Mouse (Mus musculus) MEL (cell line): ENCODE results near the gene Akap5. TPM values are rescaled to one million over a fixed set of nuclear protein-coding genes. Genes with fewer than 3 reads are reported as not detected.

Experiments used
- DNase-seq: peaks from one replicate; pipeline ENCODE4 v3.0.0; 2011; ENCODE audit warnings: low read depth, low spot score
- H3K27ac ChIP-seq: 2 replicates; pipeline ENCODE4 v1.5.1; 2012; ENCODE audit warnings: low read depth, mild to moderate bottlenecking, control low read depth, low read length, moderate library complexity; ENCODE audit not compliant: control insufficient read depth
- H3K27me3 ChIP-seq, 2 experiments: fragments of 150-350 bp in 1 of 2; sonication (generic) in 1 of 2; 2 replicates each; pipeline ENCODE4 v1.6.1; 2012; ENCODE audit warnings: low read length in 2 of 2, mild to moderate bottlenecking in 2 of 2, improper control_type of control experiment in 1 of 2, moderate library complexity in 1 of 2; ENCODE audit not compliant: insufficient read depth in 2 of 2, control insufficient read depth in 1 of 2
- H3K36me3 ChIP-seq, 2 experiments: 2 replicates each; pipeline ENCODE4 v1.6.1; 2012 to 2014; ENCODE audit warnings: low read length in 2 of 2, improper control_type of control experiment in 1 of 2, inconsistent platforms in 1 of 2, mild to moderate bottlenecking in 1 of 2; ENCODE audit not compliant: insufficient read depth in 2 of 2, control insufficient read depth in 1 of 2
- H3K4me1 ChIP-seq, 2 experiments: fragments of 150-350 bp in 1 of 2; sonication (generic) in 1 of 2; 2 replicates each; pipeline ENCODE4 v1.6.1; 2012; ENCODE audit warnings: low read length in 2 of 2, improper control_type of control experiment in 1 of 2, mild to moderate bottlenecking in 1 of 2; ENCODE audit not compliant: insufficient read depth in 2 of 2, control insufficient read depth in 1 of 2
- H3K4me3 ChIP-seq, 2 experiments: fragments of 150-350 bp in 1 of 2; sonication (generic) in 1 of 2; 2 replicates each; pipeline ENCODE4 v1.5.1; 2012; ENCODE audit warnings: low read depth in 2 of 2, low read length in 2 of 2, mild to moderate bottlenecking in 2 of 2, moderate library complexity in 2 of 2, control low read depth in 1 of 2, improper control_type of control experiment in 1 of 2; ENCODE audit not compliant: control insufficient read depth in 1 of 2, insufficient read depth in 1 of 2
- H3K79me2 ChIP-seq: 2 replicates; pipeline ENCODE4 v1.6.1; 2012; ENCODE audit warnings: mild to moderate bottlenecking, low read length, moderate library complexity; ENCODE audit not compliant: control insufficient read depth, poor library complexity, insufficient read depth
- H3K9ac ChIP-seq: 2 replicates; pipeline ENCODE4 v1.6.1; 2012; ENCODE audit warnings: low read depth, mild to moderate bottlenecking, control low read depth, low read length, moderate library complexity; ENCODE audit not compliant: control insufficient read depth, poor library complexity, severe bottlenecking
- H3K9me3 ChIP-seq: fragments of 150-350 bp; sonication (generic); replicated peaks from 2 replicates; pipeline ENCODE4 v1.6.1; 2012; ENCODE audit warnings: mild to moderate bottlenecking, low read length, improper control_type of control experiment, moderate library complexity; ENCODE audit not compliant: insufficient read depth
- BHLHE40 ChIP-seq: IDR thresholded peaks from 2 replicates; pipeline ENCODE4 v1.6.1; 2012; ENCODE audit warnings: low read depth, mild to moderate bottlenecking, inconsistent platforms, low read length, improper control_type of control experiment, borderline replicate concordance
- CHD1 ChIP-seq: IDR thresholded peaks from 2 replicates; pipeline ENCODE4 v1.6.1; 2012; ENCODE audit warnings: low read depth, mild to moderate bottlenecking, inconsistent platforms, low read length, improper control_type of control experiment
- CHD2 ChIP-seq: IDR thresholded peaks from 2 replicates; pipeline ENCODE4 v1.6.1; 2011; ENCODE audit warnings: low read length, improper control_type of control experiment
- CTCF ChIP-seq, 3 experiments: IDR thresholded peaks in 2 of 3; conservative IDR thresholded peaks in 1 of 3; 2 replicates each; pipeline ENCODE4 v1.5.1; 2011 to 2012; ENCODE audit warnings: low read length in 3 of 3, low read depth in 2 of 3, mild to moderate bottlenecking in 2 of 3, improper control_type of control experiment in 1 of 3, inconsistent platforms in 1 of 3, mixed read lengths in 1 of 3, moderate library complexity in 1 of 3; ENCODE audit not compliant: control insufficient read depth in 1 of 3, insufficient read depth in 1 of 3, poor library complexity in 1 of 3, severe bottlenecking in 1 of 3
- E2F4 ChIP-seq: IDR thresholded peaks from 2 replicates; pipeline ENCODE4 v1.6.1; 2011; ENCODE audit warnings: low read depth, low read length, improper control_type of control experiment, borderline replicate concordance
- ELF1 ChIP-seq: IDR thresholded peaks from 2 replicates; pipeline ENCODE4 v1.6.1; 2014; ENCODE audit warnings: low read depth, mild to moderate bottlenecking, inconsistent platforms, low read length, improper control_type of control experiment, moderate library complexity
- EP300 ChIP-seq, 2 experiments: IDR thresholded peaks; 2 replicates each; pipeline ENCODE4 v1.6.1; 2011; ENCODE audit warnings: improper control_type of control experiment in 2 of 2, low read length in 2 of 2, low read depth in 1 of 2, mild to moderate bottlenecking in 1 of 2
- GABPA ChIP-seq: IDR thresholded peaks from 2 replicates; pipeline ENCODE4 v1.6.1; 2012; ENCODE audit warnings: low read depth, mild to moderate bottlenecking, inconsistent platforms, low read length, improper control_type of control experiment, moderate library complexity
- GATA1 ChIP-seq: IDR thresholded peaks from 2 replicates; pipeline ENCODE4 v1.6.1; 2011; ENCODE audit warnings: low read depth, low read length, improper control_type of control experiment
- HCFC1 ChIP-seq: IDR thresholded peaks from 2 replicates; pipeline ENCODE4 v1.6.1; 2012; ENCODE audit warnings: low read depth, mild to moderate bottlenecking, inconsistent platforms, low read length, improper control_type of control experiment, moderate library complexity
- JUND ChIP-seq: IDR thresholded peaks from 2 replicates; pipeline ENCODE4 v1.6.1; 2011; ENCODE audit warnings: low read depth, mild to moderate bottlenecking, improper control_type of control experiment, low read length
- KAT2A ChIP-seq: conservative IDR thresholded peaks from 2 replicates; pipeline ENCODE4 v1.6.1; 2012; ENCODE audit warnings: low read depth, low read length, improper control_type of control experiment, inconsistent platforms
- MAFK ChIP-seq: IDR thresholded peaks from 2 replicates; pipeline ENCODE4 v1.6.1; 2011; ENCODE audit warnings: low read depth, mild to moderate bottlenecking, low read length, improper control_type of control experiment, borderline replicate concordance
- MAX ChIP-seq: IDR thresholded peaks from 2 replicates; pipeline ENCODE4 v1.6.1; 2011; ENCODE audit warnings: low read length, improper control_type of control experiment
- MAZ ChIP-seq: IDR thresholded peaks from 2 replicates; pipeline ENCODE4 v1.6.1; 2012; ENCODE audit warnings: low read depth, mild to moderate bottlenecking, inconsistent platforms, low read length, improper control_type of control experiment
- MEF2A ChIP-seq: IDR thresholded peaks from 2 replicates; pipeline ENCODE4 v1.6.1; 2014; ENCODE audit warnings: low read depth, mild to moderate bottlenecking, inconsistent platforms, low read length, improper control_type of control experiment; ENCODE audit not compliant: poor library complexity, insufficient replicate concordance, severe bottlenecking; ENCODE audit errors: extremely low read depth
- MXI1 ChIP-seq: IDR thresholded peaks from 2 replicates; pipeline ENCODE4 v1.6.1; 2011; ENCODE audit warnings: mild to moderate bottlenecking, low read depth, low read length, improper control_type of control experiment
- MYB ChIP-seq: IDR thresholded peaks from 2 replicates; pipeline ENCODE4 v1.6.1; 2011; ENCODE audit warnings: mild to moderate bottlenecking, low read depth, low read length, improper control_type of control experiment
- MYC ChIP-seq: IDR thresholded peaks from 2 replicates; pipeline ENCODE4 v1.6.1; 2011; ENCODE audit warnings: low read depth, mild to moderate bottlenecking, low read length, improper control_type of control experiment, moderate library complexity
- NELFE ChIP-seq: IDR thresholded peaks from 2 replicates; pipeline ENCODE4 v1.6.1; 2011; ENCODE audit warnings: low read depth, low read length, improper control_type of control experiment
- NRF1 ChIP-seq: IDR thresholded peaks from 2 replicates; pipeline ENCODE4 v1.6.1; 2014; ENCODE audit warnings: low read depth, mild to moderate bottlenecking, inconsistent platforms, low read length, improper control_type of control experiment, moderate library complexity; ENCODE audit not compliant: poor library complexity, insufficient read depth, severe bottlenecking
- POLR2A ChIP-seq, 2 experiments: IDR thresholded peaks; 2 replicates each; pipeline ENCODE4 v1.6.1; 2011 to 2012; ENCODE audit warnings: low read length in 2 of 2, mild to moderate bottlenecking in 2 of 2, control low read depth in 1 of 2, improper control_type of control experiment in 1 of 2, low read depth in 1 of 2, moderate library complexity in 1 of 2; ENCODE audit not compliant: control insufficient read depth in 1 of 2, insufficient read depth in 1 of 2, poor library complexity in 1 of 2
- POLR2AphosphoS2 ChIP-seq: IDR thresholded peaks from 2 replicates; pipeline ENCODE4 v1.6.1; 2011; ENCODE audit warnings: low read length, improper control_type of control experiment
- POLR2AphosphoS5 ChIP-seq: IDR thresholded peaks from 2 replicates; pipeline ENCODE4 v1.6.1; 2012; ENCODE audit warnings: low read depth, borderline replicate concordance, mild to moderate bottlenecking, inconsistent platforms, low read length, moderate library complexity, mixed read lengths
- RAD21 ChIP-seq: IDR thresholded peaks from 2 replicates; pipeline ENCODE4 v1.6.1; 2011; ENCODE audit warnings: mild to moderate bottlenecking, low read depth, low read length, improper control_type of control experiment
- RCOR1 ChIP-seq: IDR thresholded peaks from 2 replicates; pipeline ENCODE4 v1.6.1; 2012; ENCODE audit warnings: low read depth, mild to moderate bottlenecking, inconsistent platforms, low read length, improper control_type of control experiment
- SIN3A ChIP-seq: IDR thresholded peaks from 2 replicates; pipeline ENCODE4 v1.6.1; 2012; ENCODE audit warnings: low read length, improper control_type of control experiment, inconsistent platforms
- SMC3 ChIP-seq: IDR thresholded peaks from 2 replicates; pipeline ENCODE4 v1.6.1; 2011; ENCODE audit warnings: low read depth, low read length, improper control_type of control experiment
- TAL1 ChIP-seq: IDR thresholded peaks from 2 replicates; pipeline ENCODE4 v1.6.1; 2012; ENCODE audit warnings: mild to moderate bottlenecking, inconsistent platforms, low read length, moderate library complexity, mixed read lengths
- TBP ChIP-seq: IDR thresholded peaks from 2 replicates; pipeline ENCODE4 v1.8.0; 2011; ENCODE audit warnings: low read depth, low read length, improper control_type of control experiment
- TCF12 ChIP-seq: IDR thresholded peaks from 2 replicates; pipeline ENCODE4 v1.6.1; 2014; ENCODE audit warnings: low read depth, mild to moderate bottlenecking, inconsistent platforms, low read length, improper control_type of control experiment, moderate library complexity
- UBTF ChIP-seq: IDR thresholded peaks from 2 replicates; pipeline ENCODE4 v1.6.1; 2012; ENCODE audit warnings: low read depth, mild to moderate bottlenecking, inconsistent platforms, low read length, improper control_type of control experiment, moderate library complexity, borderline replicate concordance; ENCODE audit not compliant: insufficient read depth
- USF1 ChIP-seq: IDR thresholded peaks from 2 replicates; pipeline ENCODE4 v1.6.1; 2014; ENCODE audit warnings: low read depth, mild to moderate bottlenecking, inconsistent platforms, low read length, improper control_type of control experiment, moderate library complexity
- USF2 ChIP-seq, 2 experiments: IDR thresholded peaks; 2 replicates each; pipeline ENCODE4 v1.6.1; 2011 to 2012; ENCODE audit warnings: improper control_type of control experiment in 2 of 2, low read length in 2 of 2, borderline replicate concordance in 1 of 2, inconsistent platforms in 1 of 2, low read depth in 1 of 2, mild to moderate bottlenecking in 1 of 2; ENCODE audit not compliant: insufficient read depth in 1 of 2
- ZC3H11A ChIP-seq: IDR thresholded peaks from 2 replicates; pipeline ENCODE4 v1.6.1; 2012; ENCODE audit warnings: low read depth, mild to moderate bottlenecking, inconsistent platforms, low read length, improper control_type of control experiment
- ZKSCAN1 ChIP-seq: IDR thresholded peaks from 2 replicates; pipeline ENCODE4 v1.6.1; 2012; ENCODE audit warnings: low read depth, mild to moderate bottlenecking, inconsistent platforms, low read length, improper control_type of control experiment, moderate library complexity
- ZMIZ1 ChIP-seq: IDR thresholded peaks from 2 replicates; pipeline ENCODE4 v1.6.1; 2012; ENCODE audit warnings: low read depth, mild to moderate bottlenecking, inconsistent platforms, low read length, improper control_type of control experiment, moderate library complexity
- ZNF384 ChIP-seq: IDR thresholded peaks from 2 replicates; pipeline ENCODE4 v1.6.1; 2012; ENCODE audit warnings: low read depth, mild to moderate bottlenecking, inconsistent platforms, low read length, improper control_type of control experiment
- polyA plus RNA-seq, 2 experiments: library from polyadenylated mRNA; stranded (reverse) in 1 of 2; unstranded in 1 of 2; fragments of >175 nt in 1 of 2; fragments of >200 nt in 1 of 2; gene quantifications; 2 replicates each; pipeline versions ENCODE4 v1.2.1 to v1.2.4; 2012; ENCODE audit warnings: low replicate concordance in 2 of 2, low read depth in 1 of 2; ENCODE audit not compliant: insufficient read length in 2 of 2, insufficient read depth in 1 of 2, missing spikeins in 1 of 2
- total RNA-seq: library from RNA; depleted of rRNA; stranded (reverse); fragments of 300-350 nt; gene quantifications from 2 replicates; pipeline ENCODE4 v1.2.3, GENCODE M21; 2012

Gene Akap5
- total and polyA plus RNA-seq, 3 experiments = 0.65 to 0.69 TPM; not detected in 1

- peak overlapping the region; percentile 1 to 50 for H3K4me3 ChIP-seq
- peaks cover 0 to 50% of the 10 kb centered on the region in 2 experiments; a peak in 2 of 4 replicates for H3K36me3 ChIP-seq
- no peaks in the 10 kb centered on the region for H3K27me3 ChIP-seq
- H3K9me3 ChIP-seq = no peaks in the 10 kb centered on the region
- peak overlapping the region; percentile 98 for H3K27ac ChIP-seq
- peaks cover 24% of the 10 kb centered on the region for H3K79me2 ChIP-seq
- peaks cover 33 to 38% of the 10 kb centered on the region in 2 experiments for H3K4me1 ChIP-seq
- peak; percentile 82 for DNase-seq
- peak overlapping the region; percentile 85 for H3K9ac ChIP-seq
- TF ChIP-seq POLR2AphosphoS5 (no peak; the same call in 1 of the 2 replicates), BHLHE40 (no peak), MXI1 (peak; percentile 13; the same call in 1 of the 2 replicates), MEF2A (no peak), NRF1 (no peak), CTCF (IDR thresholded peaks at IDR 0.05 in 2 of 3, conservative IDR thresholded peaks at IDR 0.05 in 1 of 3; ENCODE audit: control insufficient read depth in 1 of 3, insufficient read depth in 1 of 3, low read depth in 2 of 3, low read length in 3 of 3, poor library complexity in 1 of 3, severe bottlenecking in 1 of 3) (no peak), POLR2A (IDR thresholded peaks at IDR 0.05; ENCODE audit: control insufficient read depth in 1 of 2, insufficient read depth in 1 of 2, low read depth in 1 of 2, low read length in 2 of 2, poor library complexity in 1 of 2) (peak; percentile 5 to 36; a peak in 1 of 4 replicates), CHD1 (peak; percentile 47), POLR2AphosphoS2 (no peak), USF1 (no peak), ZMIZ1 (no peak), ZKSCAN1 (no peak), MAX (no peak), ELF1 (no peak), JUND (no peak; the same call in 1 of the 2 replicates), MYB (no peak), SMC3 (no peak), E2F4 (no peak), TCF12 (no peak), HCFC1 (no peak), RAD21 (no peak), RCOR1 (no peak), MAZ (no peak), ZC3H11A (no peak), GATA1 (no peak), EP300 (IDR thresholded peaks at IDR 0.05; ENCODE audit: low read depth in 1 of 2, low read length in 2 of 2) (no peak), UBTF (no peak), KAT2A (no peak), MAFK (no peak), NELFE (no peak), MYC (peak; percentile 47; the same call in 1 of the 2 replicates), USF2 (IDR thresholded peaks at IDR 0.05; ENCODE audit: borderline replicate concordance in 1 of 2, insufficient read depth in 1 of 2, low read depth in 1 of 2, low read length in 2 of 2) (no peak), TBP (peak; percentile 55; the same call in 1 of the 2 replicates), GABPA (no peak), ZNF384 (no peak), CHD2 (no peak), TAL1 (no peak), SIN3A (no peak)
Observed at GRCm38 (mm10) chr12:76362303-76362676, 37.6 kb downstream of the Akap5 start.
